ENCODE assay signal across 24 mouse cellular contexts in the genomic region with DNA sequence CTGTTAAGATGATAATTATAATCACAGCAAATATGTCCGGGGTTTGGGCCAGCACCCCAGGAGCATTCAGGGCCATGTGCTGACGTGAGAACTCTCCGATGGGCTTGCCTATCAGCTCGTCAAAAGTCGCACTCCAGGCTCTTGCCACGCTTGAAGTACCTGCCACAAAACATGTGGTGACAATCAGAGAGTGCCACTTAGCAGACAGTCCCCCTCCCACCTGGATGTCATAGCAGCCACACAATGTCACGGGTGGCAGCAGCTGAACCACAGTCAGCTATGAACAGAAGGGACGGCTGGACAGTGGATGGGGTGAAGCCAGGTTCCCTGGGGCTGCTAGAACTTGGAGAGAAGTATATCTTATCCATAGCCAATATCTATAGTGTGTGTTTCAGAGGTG. TPM values are rescaled to one million over a fixed set of nuclear protein-coding genes. Genes with fewer than 3 reads are reported as not detected.
DNase-seq lines count a peak whose midpoint lies in the region; ATAC-seq and TF ChIP-seq lines count a peak whose summit lies in the region.
"Had no signal": no experiment of that assay in that cellular context is flagged by ENCODE, and none has a peak within 500 bp of the region (broad histone marks: within the 10 kb centered on the region; RNA-seq: fewer than 3 reads in every experiment).

No protein-coding gene starts in this region.

- ATAC-seq in hindbrain, postnatal 0 days = peak; percentile 43
- ATAC-seq in hindbrain, embryonic 16.5 days = no peak; the same call in 1 of the 2 replicates
- no peak for ATAC-seq in heart, embryonic 13.5 days (ENCODE audit: extremely low read depth, insufficient number of reproducible peaks, low FRiP score, low TSS enrichment)
- ATAC-seq: activated CD4-positive, CD25-positive, alpha-beta regulatory T cell, adult 4 months; forebrain, embryonic 16.5 days; intestine, embryonic 16.5 days had no signal

- no peak overlapping the region for H3K4me2 ChIP-seq in hindbrain, postnatal 0 days (ENCODE audit: low read depth, low read length)
- no peak overlapping the region for H3K4me2 ChIP-seq in hindbrain, embryonic 16.5 days (ENCODE audit: low read length)
- no peak overlapping the region for H3K4me2 ChIP-seq in heart, embryonic 13.5 days
- H3K4me2 ChIP-seq: limb, embryonic 13.5 days; liver, embryonic 11.5 days; lung, embryonic 15.5 days; midbrain, embryonic 12.5 days had no signal

- H3K27me3 ChIP-seq in hindbrain, postnatal 0 days (ENCODE audit: insufficient read depth, low read length) = no peaks in the 10 kb centered on the region
- H3K27me3 ChIP-seq in hindbrain, embryonic 16.5 days (replicated peaks; ENCODE audit: control insufficient read depth, insufficient read depth, low read length) = no peaks in the 10 kb centered on the region
- no peaks in the 10 kb centered on the region for H3K27me3 ChIP-seq in heart, embryonic 13.5 days (replicated peaks)
- no peaks in the 10 kb centered on the region for H3K27me3 ChIP-seq in thymus, adult 2 months (ENCODE audit: control insufficient read depth, insufficient read depth, low read length)
- H3K27me3 ChIP-seq: CH12.LX; limb, embryonic 13.5 days; lung, embryonic 15.5 days; midbrain, embryonic 12.5 days had no signal

- no peak for TF ChIP-seq CTCF in hindbrain, postnatal 0 days (IDR thresholded peaks at IDR 0.05; ENCODE audit: low read depth)
- no peak for TF ChIP-seq CTCF in thymus, adult 2 months (IDR thresholded peaks at IDR 0.05; ENCODE audit: borderline replicate concordance, control insufficient read depth, extremely low read depth, insufficient read depth, low read length, poor library complexity)

- no peak overlapping the region for H3K4me3 ChIP-seq in hindbrain, postnatal 0 days (ENCODE audit: low read length)
- no peak overlapping the region for H3K4me3 ChIP-seq in hindbrain, embryonic 16.5 days (ENCODE audit: low read length)
- no peak overlapping the region for H3K4me3 ChIP-seq in heart, embryonic 13.5 days
- no peak overlapping the region for H3K4me3 ChIP-seq in thymus, adult 2 months (ENCODE audit: control insufficient read depth, insufficient read depth, low read length)
- H3K4me3 ChIP-seq: erythroblast, embryonic 14.5 days; left cerebral cortex, adult 2 months; limb, embryonic 13.5 days; lung, embryonic 15.5 days; midbrain, embryonic 12.5 days had no signal

- DNase-seq in cerebellum, postnatal 10 days = peak; percentile 46 to 59
- no peak for DNase-seq in cerebellum, adult 11-12 months
- DNase-seq in hindbrain, postnatal 0 days (ENCODE audit: low spot score) = peak; percentile 22
- DNase-seq in heart, postnatal 10 days = peak; percentile 61 to 67
- DNase-seq in layer of hippocampus, postnatal 10 days (ENCODE audit: low spot score in 2 of 2) = no peak
- DNase-seq in thymus, adult 2 months = no peak
- DNase-seq: adrenal gland, adult 8-10 months; cerebellum, adult 11 months; cerebellum, adult 9-11 months; kidney, adult 8-10 months; kidney, postnatal 10 days; layer of hippocampus, adult 9-11 months had no signal

- intact Hi-C loops in heart, postnatal 10 days (cut with DNase I) = no loop called here

- H3K36me3 ChIP-seq in hindbrain, postnatal 0 days (ENCODE audit: insufficient read depth, low read length) = no peaks in the 10 kb centered on the region
- H3K36me3 ChIP-seq in hindbrain, embryonic 16.5 days (ENCODE audit: control insufficient read depth, insufficient read depth, low read length) = 0 out of 2 replicates have a peak, but pooled peaks cover 2% of the 10 kb centered on the region
- peaks cover 48% of the 10 kb centered on the region for H3K36me3 ChIP-seq in heart, embryonic 13.5 days
- no peaks in the 10 kb centered on the region for H3K36me3 ChIP-seq in thymus, adult 2 months (ENCODE audit: control insufficient read depth, insufficient read depth, low read length)

- no peaks in the 10 kb centered on the region for H3K9me3 ChIP-seq in hindbrain, postnatal 0 days (ENCODE audit: low read length)
- no peaks in the 10 kb centered on the region for H3K9me3 ChIP-seq in hindbrain, embryonic 16.5 days (ENCODE audit: control insufficient read depth, low read length)
- no peaks in the 10 kb centered on the region for H3K9me3 ChIP-seq in heart, embryonic 13.5 days
- H3K9me3 ChIP-seq: limb, embryonic 13.5 days; lung, embryonic 15.5 days; midbrain, embryonic 12.5 days had no signal

- H3K4me1 ChIP-seq in hindbrain, postnatal 0 days (ENCODE audit: insufficient read depth, low read length) = no peaks in the 10 kb centered on the region
- H3K4me1 ChIP-seq in hindbrain, embryonic 16.5 days (ENCODE audit: control insufficient read depth, insufficient read depth, low read depth, low read length) = peaks cover 8% of the 10 kb centered on the region
- H3K4me1 ChIP-seq in heart, embryonic 13.5 days = peaks cover 52% of the 10 kb centered on the region
- H3K4me1 ChIP-seq in thymus, adult 2 months (replicated peaks; ENCODE audit: control insufficient read depth, insufficient read depth, low read length) = no peaks in the 10 kb centered on the region
- H3K4me1 ChIP-seq: midbrain, embryonic 12.5 days had no signal

- 53% methylated on average over 8 of the region's 8 CpGs for WGBS in hindbrain, postnatal 0 days
- 63% methylated on average over 8 of the region's 8 CpGs for WGBS in hindbrain, embryonic 16.5 days
- 40% methylated on average over 8 of the region's 8 CpGs for WGBS in heart, embryonic 13.5 days
- WGBS in thymus, adult 2 months = 95% methylated on average over 8 of the region's 8 CpGs

- no peak for TF ChIP-seq POLR2A in thymus, adult 2 months (IDR thresholded peaks at IDR 0.05; ENCODE audit: control insufficient read depth, extremely low read depth, insufficient read depth, low read length, poor library complexity)

- H3K9ac ChIP-seq in hindbrain, postnatal 0 days (replicated peaks; ENCODE audit: low read length) = no peak overlapping the region
- H3K9ac ChIP-seq in hindbrain, embryonic 16.5 days (ENCODE audit: low read depth, low read length) = no peak overlapping the region
- no peak overlapping the region for H3K9ac ChIP-seq in heart, embryonic 13.5 days
- H3K9ac ChIP-seq: limb, embryonic 13.5 days; lung, embryonic 15.5 days; midbrain, embryonic 12.5 days had no signal

- H3K27ac ChIP-seq in hindbrain, postnatal 0 days = no peak overlapping the region
- no peak overlapping the region for H3K27ac ChIP-seq in hindbrain, embryonic 16.5 days (ENCODE audit: low read depth, low read length)
- 0 out of 2 replicates have a peak overlapping the region, but pooled peaks have one; percentile 56 for H3K27ac ChIP-seq in heart, embryonic 13.5 days (replicated peaks)
- H3K27ac ChIP-seq in thymus, adult 2 months (ENCODE audit: control insufficient read depth, insufficient read depth, low read length) = no peak overlapping the region
- H3K27ac ChIP-seq: left cerebral cortex, adult 2 months; limb, embryonic 13.5 days; lung, embryonic 15.5 days; midbrain, embryonic 12.5 days had no signal

RNA-seq across cellular contexts. Expression of gene Slc7a1, which starts 51.6 kb away (rescaled TPM):
- 58.5 and 71.1 TPM in 2 replicates for total RNA-seq in hindbrain, postnatal 0 days (2014; rRNA removed)
- 35.3 and 42.3 TPM in 2 replicates for polyA plus RNA-seq in hindbrain, postnatal 0 days (2015; fragmentation: Nextera tagmentation; extraction: Ambion mirVana)
- 39.0 and 48.5 TPM in 2 replicates for polyA plus RNA-seq in hindbrain, embryonic 16.5 days (2015; fragmentation: Nextera tagmentation; extraction: Ambion mirVana)
- 16.2 and 17.3 TPM in 2 replicates for polyA plus RNA-seq in heart, embryonic 13.5 days (2015; fragmentation: Nextera tagmentation; extraction: Ambion mirVana)
- 10 to 100 TPM; 22.5 to 23.5 TPM for total RNA-seq in heart, postnatal 10 days (2021)
- 10 to 100 TPM; 72.2 to 73.1 TPM for total RNA-seq in layer of hippocampus, postnatal 10 days (2021)
- 12.8 and 17.2 TPM in 2 replicates for polyA plus RNA-seq in thymus, adult 2 months (2012; rRNA removed)

Comparison
In these comparisons a context has a peak if more than half of its experiments do, and no peak if none do; other contexts are left out.
1. DNase-seq: peak in cerebellum, postnatal 10 days (2 of 2), hindbrain, postnatal 0 days (single experiment) and heart, postnatal 10 days (2 of 2); none in cerebellum, adult 11-12 months (single experiment), layer of hippocampus, postnatal 10 days (0 of 2) and thymus, adult 2 months (single experiment).